Mouse (Mus musculus) E14TG2a.4 (cell line): ENCODE data around the gene Dnal1.

Experiments used
- CTCF ChIP-seq: conservative IDR thresholded peaks from 2 replicates; pipeline ENCODE4 v1.5.1; 2014; ENCODE audit warnings: low read length
- POU5F1 ChIP-seq: IDR thresholded peaks from 2 replicates; pipeline ENCODE4 v1.6.1; 2014; ENCODE audit warnings: low read length, borderline replicate concordance

DNA sequence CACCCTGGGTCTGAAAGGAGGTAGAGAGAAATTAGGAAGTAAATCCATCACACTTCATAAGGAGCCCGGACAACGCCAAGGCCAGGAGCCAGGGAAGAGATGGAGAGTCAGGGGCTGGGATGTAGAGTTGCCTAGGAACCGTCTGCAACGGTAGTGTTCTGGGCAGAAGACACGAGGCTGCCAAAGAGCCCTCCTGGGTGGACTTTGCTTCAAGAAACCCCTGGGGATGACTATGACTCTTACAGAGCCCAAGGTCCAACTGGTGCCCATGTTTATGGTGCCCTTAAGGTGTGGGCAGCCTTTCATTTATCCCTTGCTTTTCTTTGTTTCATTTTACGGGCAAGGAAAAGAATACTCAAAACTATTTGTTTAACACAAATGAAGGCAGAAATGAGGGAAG is 67.8 kb downstream of the Dnal1 start:
- no peak for TF ChIP-seq CTCF
- TF ChIP-seq POU5F1: no peak
